Mouse (Mus musculus) C2C12 (cell line): Measurements from ENCODE around the gene Sp6. TPM values are rescaled to one million over a fixed set of nuclear protein-coding genes. Genes with fewer than 3 reads are reported as not detected.

Experiments used
- H3K27me3 ChIP-seq: one replicate; pipeline ENCODE4 v1.6.1; 2011; ENCODE audit not compliant: control insufficient read depth, insufficient read depth, insufficient read length
- H3K36me3 ChIP-seq: one replicate; pipeline ENCODE4 v1.6.1; 2011; ENCODE audit not compliant: control insufficient read depth, insufficient read depth
- H3K4me3 ChIP-seq: one replicate; pipeline ENCODE4 v1.5.1; 2011; ENCODE audit warnings: mild to moderate bottlenecking, control low read depth; ENCODE audit not compliant: poor library complexity, insufficient read depth, severe bottlenecking
- H3K79me2 ChIP-seq: one replicate; pipeline ENCODE4 v1.6.1; 2011; ENCODE audit not compliant: control insufficient read depth, insufficient read depth
- H3K79me3 ChIP-seq: one replicate; pipeline ENCODE4 v1.6.1; 2011; ENCODE audit warnings: low read depth, control low read depth
- H3ac ChIP-seq: one replicate; pipeline ENCODE3; 2011; ENCODE audit warnings: low read depth; ENCODE audit not compliant: control insufficient read depth, insufficient read length
- CEBPB ChIP-seq: IDR thresholded peaks from one replicate; pipeline ENCODE4 v1.6.1; 2011; ENCODE audit warnings: low read depth, mild to moderate bottlenecking, control low read depth, moderate library complexity
- CTCF ChIP-seq: IDR thresholded peaks from one replicate; pipeline ENCODE4 v1.5.1; 2011; ENCODE audit not compliant: control insufficient read depth, insufficient read depth, insufficient read length
- FOSL1 ChIP-seq: IDR thresholded peaks from one replicate; pipeline ENCODE4 v1.8.0; 2011; ENCODE audit warnings: mild to moderate bottlenecking, low read length; ENCODE audit not compliant: poor library complexity, insufficient read depth, severe bottlenecking
- MAX ChIP-seq: IDR thresholded peaks from one replicate; pipeline ENCODE4 v1.6.1; 2011; ENCODE audit warnings: mild to moderate bottlenecking, control low read depth
- MYOD1 ChIP-seq: IDR thresholded peaks from one replicate; pipeline ENCODE4 v1.6.1; 2011; ENCODE audit warnings: low read depth; ENCODE audit not compliant: control insufficient read depth, insufficient read length
- MYOG ChIP-seq: IDR thresholded peaks from one replicate; pipeline ENCODE4 v1.6.1; 2011; ENCODE audit not compliant: control insufficient read depth, insufficient read length; ENCODE audit errors: extremely low read depth
- USF1 ChIP-seq: IDR thresholded peaks from one replicate; pipeline ENCODE4 v1.6.1; 2011; ENCODE audit warnings: low read depth, mild to moderate bottlenecking, control low read depth, moderate library complexity
- polyA plus RNA-seq: library from polyadenylated mRNA; unstranded; fragments of >200 nt; fragmentation: generic; extraction: Trizol; gene quantifications from one replicate; pipeline ENCODE4 v1.2.1, GENCODE M21; 2012; ENCODE audit warnings: missing spikeins

Sp6 gene
- polyA plus RNA-seq, 1 experiment = 5.5 TPM

DNA sequence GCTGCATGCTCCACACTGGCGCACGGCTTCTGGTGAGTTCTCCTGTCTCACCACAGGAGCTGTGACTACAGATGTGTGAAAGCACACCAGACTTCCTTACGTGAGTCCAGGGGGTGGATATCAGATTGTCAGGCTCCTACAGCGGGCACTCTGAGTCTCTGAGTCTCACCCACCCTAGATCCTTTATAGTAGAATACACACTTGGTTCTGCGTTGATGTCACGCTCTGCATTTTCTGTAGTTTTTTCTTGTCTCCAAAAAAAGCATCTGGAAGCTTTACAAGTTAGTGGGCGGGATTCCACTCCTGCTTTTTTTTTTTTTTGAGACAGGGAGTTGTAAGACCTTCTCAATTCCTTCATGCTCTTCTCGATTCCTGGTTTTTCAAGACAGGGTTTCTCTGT, 31.7 kb downstream of the Sp6 start:
- H3K36me3 ChIP-seq = peaks cover 33% of the 10 kb centered on the region
- TF ChIP-seq USF1 = no peak
- no peak for TF ChIP-seq MYOD1
- TF ChIP-seq MYOG = no peak
- TF ChIP-seq CEBPB = no peak
- no peak for TF ChIP-seq MAX
- no peak for TF ChIP-seq FOSL1
- no peak for TF ChIP-seq CTCF
- peaks cover 38% of the 10 kb centered on the region for H3K79me2 ChIP-seq
- no peaks in the 10 kb centered on the region for H3K27me3 ChIP-seq
- no peak overlapping the region for H3ac ChIP-seq
- H3K4me3 ChIP-seq = no peak overlapping the region
- H3K79me3 ChIP-seq = peaks cover 31% of the 10 kb centered on the region

DNA sequence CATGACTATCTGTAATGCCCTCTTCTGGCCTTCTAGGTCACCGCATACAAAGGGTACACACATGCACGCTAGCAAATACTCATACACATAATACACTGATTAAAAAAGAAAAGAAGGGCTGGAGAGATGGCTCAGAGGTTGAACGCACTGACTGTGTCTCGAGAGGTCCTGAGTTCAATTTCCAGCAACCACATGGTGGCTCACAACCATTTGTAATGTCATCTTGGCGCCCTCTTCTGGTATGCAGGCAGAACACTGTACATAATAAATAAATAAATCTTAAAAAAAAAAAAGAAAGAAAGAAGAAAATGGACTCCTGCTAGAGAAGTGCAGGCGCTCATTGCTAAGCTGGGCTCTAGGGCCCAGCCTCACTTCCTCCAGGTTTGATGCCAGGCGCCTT, 32.7 kb downstream of the Sp6 start:
- Histone ChIP-seq H3K4me3 (no peak overlapping the region), H3K36me3 (peaks cover 33% of the 10 kb centered on the region), H3K79me3 (peaks cover 31% of the 10 kb centered on the region), H3K79me2 (peaks cover 38% of the 10 kb centered on the region), H3ac (no peak overlapping the region), H3K27me3 (no peaks in the 10 kb centered on the region)
- TF ChIP-seq FOSL1 (no peak), CEBPB (no peak), MYOG (no peak), MAX (no peak), CTCF (no peak), MYOD1 (no peak), USF1 (no peak)

DNA sequence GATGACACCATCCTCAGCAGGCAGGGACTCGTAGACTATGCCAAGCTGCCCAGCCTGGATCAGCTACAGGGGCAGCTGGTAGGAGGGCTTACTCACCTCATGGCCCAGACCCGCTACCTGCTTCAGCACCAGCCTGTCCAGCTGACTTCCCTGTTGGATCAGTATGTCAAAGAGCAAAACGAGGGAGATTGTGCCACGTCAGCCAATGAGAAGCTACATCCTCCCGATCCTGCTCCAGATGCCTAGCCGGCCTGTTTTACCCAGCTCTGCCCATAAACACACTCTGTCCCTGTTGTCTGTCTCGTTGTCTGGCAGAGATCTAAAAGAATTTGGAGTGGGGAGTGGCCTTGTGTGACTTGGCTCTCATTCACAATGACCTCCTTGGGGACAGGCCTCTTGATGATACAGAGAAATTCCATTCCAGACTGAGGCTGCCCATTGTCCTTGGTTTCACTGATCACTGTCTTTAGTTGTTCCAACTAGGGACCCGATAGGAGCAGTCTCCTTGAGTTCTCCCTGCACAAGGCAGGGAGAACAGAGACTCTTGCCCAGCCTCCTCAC, 35.0 kb downstream of the Sp6 start:
- Histone ChIP-seq H3K4me3 (no peak overlapping the region), H3K27me3 (no peaks in the 10 kb centered on the region), H3ac (no peak overlapping the region), H3K79me2 (peaks cover 18% of the 10 kb centered on the region), H3K79me3 (peaks cover 15% of the 10 kb centered on the region), H3K36me3 (peaks cover 33% of the 10 kb centered on the region)
- TF ChIP-seq USF1 (no peak), CTCF (no peak), FOSL1 (no peak), CEBPB (no peak), MAX (no peak), MYOD1 (no peak)

DNA sequence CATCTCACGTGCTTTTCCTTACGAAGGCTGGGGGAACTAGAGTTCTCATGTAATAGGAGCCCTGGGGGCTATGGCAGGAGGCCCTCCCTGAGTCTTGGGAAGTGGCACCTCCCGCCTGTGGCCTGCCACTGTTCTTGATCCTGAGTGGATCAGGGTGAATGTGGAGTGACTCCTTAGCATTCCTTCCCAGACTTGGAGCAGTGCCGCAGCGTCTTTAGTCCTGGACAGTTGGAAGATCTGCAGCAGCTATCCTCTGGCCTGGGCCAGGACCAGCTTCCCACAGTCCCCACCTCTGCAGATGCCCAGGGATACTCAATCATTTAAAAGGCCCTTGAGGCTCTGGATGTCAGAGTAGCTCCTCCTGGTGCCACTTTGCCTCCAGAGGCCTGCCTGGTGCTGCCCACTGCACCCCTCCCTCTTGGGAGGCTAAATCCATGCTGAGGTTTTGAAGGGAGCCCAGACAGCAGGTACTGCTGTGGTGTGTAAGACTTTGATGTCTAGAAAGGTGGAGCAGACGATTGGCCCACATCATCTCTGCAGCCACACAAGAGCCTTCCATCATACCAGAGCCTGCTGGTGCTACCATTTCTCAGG, 36.4 kb downstream of the Sp6 start:
- Histone ChIP-seq H3ac (no peak overlapping the region), H3K79me3 (peaks cover 5% of the 10 kb centered on the region), H3K27me3 (no peaks in the 10 kb centered on the region), H3K79me2 (peaks cover 4% of the 10 kb centered on the region), H3K4me3 (no peak overlapping the region), H3K36me3 (peaks cover 26% of the 10 kb centered on the region)
- TF ChIP-seq MYOD1 = no peak
- TF ChIP-seq CTCF = no peak
- TF ChIP-seq MAX = no peak

DNA sequence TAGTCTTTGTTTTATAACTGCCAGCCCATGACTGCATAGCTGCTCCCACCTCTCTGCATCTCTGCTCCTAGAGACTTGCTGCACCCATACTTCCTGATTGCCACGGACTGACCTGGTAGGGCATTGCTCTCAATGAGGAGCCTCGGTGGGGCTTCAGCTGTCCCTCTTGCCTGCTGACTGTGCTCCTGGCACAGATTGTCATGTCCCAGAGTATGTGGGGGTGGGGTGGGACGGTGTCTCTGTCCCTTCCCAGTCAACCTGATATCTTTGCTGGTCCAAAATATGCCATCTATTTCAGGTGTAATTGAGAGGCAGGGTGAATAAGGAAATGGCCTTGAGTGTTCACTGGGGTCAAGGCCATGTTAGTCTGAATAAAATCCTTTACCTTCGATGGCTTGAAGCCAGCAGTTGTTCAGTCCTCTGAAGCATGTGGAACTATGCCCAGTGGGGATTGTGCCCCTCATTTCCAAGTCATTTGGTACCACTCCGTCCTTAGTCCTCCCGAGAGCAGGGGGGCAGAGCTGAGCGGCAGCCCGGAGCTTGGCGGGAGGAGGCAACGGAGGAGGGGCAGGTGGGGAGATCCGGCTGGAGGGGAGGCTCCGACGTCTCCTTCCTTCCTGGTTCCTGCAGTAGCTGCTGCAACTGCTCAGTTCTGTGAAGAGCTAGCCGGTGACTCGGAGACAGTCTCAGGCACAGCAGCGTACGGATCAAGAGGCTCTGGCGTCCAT, 37.2 kb downstream of the Sp6 start, which contains the start of gene Osbpl7:
Osbpl7 (plus strand) TSS at position 413 of the 728 bp plus-strand sequence.
- Histone ChIP-seq H3K27me3 (no peaks in the 10 kb centered on the region), H3K79me2 (no peaks in the 10 kb centered on the region), H3K79me3 (peaks cover 3% of the 10 kb centered on the region), H3ac (peak within 1 kb of the TSS; percentile 83), H3K4me3 (peak within 1 kb of the TSS; percentile 32), H3K36me3 (peaks cover 22% of the 10 kb centered on the region)
- TF ChIP-seq USF1 (no peak), MYOG (no peak), CTCF (no peak), MAX (no peak), MYOD1 (no peak), CEBPB (no peak), FOSL1 (no peak)
